Mouse (Mus musculus): ENCODE results near the gene Arhgap31. TPM values are rescaled to one million over a fixed set of nuclear protein-coding genes. Genes with fewer than 3 reads are reported as not detected.

The Arhgap31 gene
- polyA plus RNA-seq, 1 experiment from 2014 or later = 14.3 TPM

DNA sequence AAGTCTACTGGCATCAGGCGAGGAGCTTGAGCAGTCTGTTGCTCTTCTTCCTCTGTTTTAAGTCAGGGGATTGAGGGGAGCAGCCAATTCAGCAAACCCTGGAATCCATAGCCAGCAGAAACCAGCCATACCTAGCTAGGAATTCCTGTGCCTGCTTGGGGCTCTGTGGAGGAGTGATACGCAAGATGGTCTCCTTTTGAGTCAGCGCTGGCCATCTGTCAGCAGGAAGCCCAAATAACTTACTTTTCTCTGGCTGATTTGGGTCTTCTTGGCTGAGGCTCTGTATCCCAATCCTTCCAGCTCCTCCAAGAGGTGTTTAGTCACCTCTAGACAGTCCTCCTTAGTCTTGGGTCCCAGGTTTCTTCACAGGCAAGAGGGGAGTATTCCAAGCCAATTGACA lies 157.1 kb downstream of the Arhgap31 start:
- no peaks in the 10 kb centered on the region for H3K36me3 ChIP-seq
- no peak overlapping the region for H3K4me3 ChIP-seq
- peaks cover 22% of the 10 kb centered on the region for H3K27me3 ChIP-seq
- WGBS = 82% methylated on average over 3 of the region's 3 CpGs
- no peak overlapping the region for H3K4me2 ChIP-seq (replicated peaks)
- H3K4me1 ChIP-seq = no peaks in the 10 kb centered on the region
- no peak for ATAC-seq (ENCODE audit: insufficient number of reproducible peaks, insufficient read depth, low FRiP score, low TSS enrichment)
- no peak overlapping the region for H3K27ac ChIP-seq
- no peaks in the 10 kb centered on the region for H3K9me3 ChIP-seq
- H3K9ac ChIP-seq = no peak overlapping the region

- Histone ChIP-seq H3K4me1 (peaks cover 13% of the 10 kb centered on the region; the same call in 1 of the 2 replicates), H3K9me3 (no peaks in the 10 kb centered on the region), H3K27ac (peak within 1 kb of the TSS; percentile 71), H3K27me3 (peaks cover 15% of the 10 kb centered on the region; the same call in 1 of the 2 replicates), H3K4me2 (replicated peaks) (peak within 1 kb of the TSS; percentile 62), H3K9ac (peak within 1 kb of the TSS; percentile 83), H3K4me3 (peak within 1 kb of the TSS; percentile 75), H3K36me3 (peaks cover 19% of the 10 kb centered on the region)
- 2% methylated on average over 54 of the region's 54 CpGs for WGBS
- peak; percentile 83 for ATAC-seq (ENCODE audit: insufficient number of reproducible peaks, insufficient read depth, low FRiP score, low TSS enrichment)
These were observed 163.3 kb downstream of the Arhgap31 start, which contains the start of gene Poglut1 for GRCm38 (mm10) chr16:38549479-38550396. Poglut1 (minus strand) TSS chr16:38550258.

Other genes with a start within 250 kb of the Arhgap31 start
- gene Timmdc1, start 190.6 kb downstream of the Arhgap31 start, polyA plus RNA-seq (2016; fragmentation: Nextera tagmentation; extraction: Ambion mirVana) = 29.2 and 31.0 TPM in 2 replicates
- gene Poglut1, start 163.0 kb downstream of the Arhgap31 start, polyA plus RNA-seq (2016; fragmentation: Nextera tagmentation; extraction: Ambion mirVana) = 78.8 and 84.8 TPM in 2 replicates
- 119 and 131 TPM in 2 replicates for gene Tmem39a, start 154.6 kb downstream of the Arhgap31 start, polyA plus RNA-seq (2016; fragmentation: Nextera tagmentation; extraction: Ambion mirVana)
- gene B4galt4, start 29.0 kb upstream of the Arhgap31 start, polyA plus RNA-seq (2016; fragmentation: Nextera tagmentation; extraction: Ambion mirVana) = 30.5 and 32.2 TPM in 2 replicates
- 2.8 and 3.1 TPM in 2 replicates for gene Upk1b, start 87.1 kb upstream of the Arhgap31 start, polyA plus RNA-seq (2016; fragmentation: Nextera tagmentation; extraction: Ambion mirVana)
- not detected in 2 replicates for gene 4930435E12Rik, start 115.5 kb upstream of the Arhgap31 start, polyA plus RNA-seq (2016; fragmentation: Nextera tagmentation; extraction: Ambion mirVana)
- 0.81 and 0.99 TPM in 2 replicates for gene Igsf11, start 179.4 kb upstream of the Arhgap31 start, polyA plus RNA-seq (2016; fragmentation: Nextera tagmentation; extraction: Ambion mirVana)